Mouse (Mus musculus) thymus, postnatal 4 days (tissue): ENCODE measurements at regions not wholly inside any gene's neighbourhood (a gene's known extent, or its start where the extent isn't known, plus 50 kb on each side); places are given as distances from the start of the nearest gene placed in this dataset.

Experiments
- DNase-seq: peaks from one replicate; pipeline ENCODE4 v3.0.0; 2021

- no peak for DNase-seq
Observed at GRCm38 (mm10) chr2:114994691-114995347, 340.1 kb upstream of the Dph6 start.

- no peak for DNase-seq
Observed at GRCm38 (mm10) chr2:115013916-115014315, 359.2 kb upstream of the Dph6 start.

- no peak for DNase-seq
Observed at GRCm38 (mm10) chr2:115026777-115027176, 372.0 kb upstream of the Dph6 start.

- no peak for DNase-seq
Observed at GRCm38 (mm10) chr2:115031134-115031533, 376.4 kb upstream of the Dph6 start.

- no peak for DNase-seq
Observed at GRCm38 (mm10) chr2:115036205-115036604, 381.4 kb upstream of the Dph6 start.

GRCm38 (mm10) chr2:115042299-115042785 is 387.6 kb upstream of the Dph6 start:
- no peak for DNase-seq

GRCm38 (mm10) chr2:115056327-115057070 is 401.7 kb upstream of the Dph6 start:
- no peak for DNase-seq

GRCm38 (mm10) chr2:115057200-115057599 is 402.4 kb upstream of the Dph6 start:
- DNase-seq: no peak

GRCm38 (mm10) chr2:115067489-115068163 is 412.9 kb upstream of the Dph6 start:
- no peak for DNase-seq

- DNase-seq: no peak
Observed at GRCm38 (mm10) chr2:115069704-115070103, 414.9 kb upstream of the Dph6 start.

- no peak for DNase-seq
Observed at GRCm38 (mm10) chr2:115070123-115070522, 415.4 kb upstream of the Dph6 start.

GRCm38 (mm10) chr2:115070666-115071065 is 415.9 kb upstream of the Dph6 start:
- DNase-seq: no peak

- no peak for DNase-seq
Observed at GRCm38 (mm10) chr2:115081563-115082291, 427.0 kb upstream of the Dph6 start.

GRCm38 (mm10) chr2:115082292-115082809 is 427.6 kb upstream of the Dph6 start:
- DNase-seq: no peak

- no peak for DNase-seq
Observed at GRCm38 (mm10) chr2:115088421-115089120, 433.8 kb upstream of the Dph6 start.

GRCm38 (mm10) chr2:115090430-115091175 is 435.8 kb upstream of the Dph6 start:
- no peak for DNase-seq

GRCm38 (mm10) chr2:115095351-115095750 is 440.6 kb upstream of the Dph6 start:
- DNase-seq: no peak

- no peak for DNase-seq
Observed at GRCm38 (mm10) chr2:115101501-115101900, 446.7 kb upstream of the Dph6 start.

GRCm38 (mm10) chr2:115119429-115120205 is 461.9 kb upstream of the BC052040 start:
- no peak for DNase-seq

- DNase-seq: no peak
Observed at GRCm38 (mm10) chr2:115120206-115120503, 461.4 kb upstream of the BC052040 start.
